Mouse (Mus musculus): ENCODE results near the gene Sat1. TPM values are rescaled to one million over a fixed set of nuclear protein-coding genes. Genes with fewer than 3 reads are reported as not detected.

Sat1 gene
- polyA plus RNA-seq, 1 experiment from 2014 or later: 87.3 TPM

- H3K9ac ChIP-seq (ENCODE audit: low read depth, low read length): no peak overlapping the region
Observed at GRCm38 (mm10) chrX:155172310-155172709, 43.9 kb downstream of the Sat1 start.

GRCm38 (mm10) chrX:155171754-155172153 is 44.5 kb downstream of the Sat1 start:
- DNase-seq (ENCODE audit: low spot score) (no peak), ATAC-seq (ENCODE audit: low FRiP score) (no peak)
- Histone ChIP-seq H3K4me3 (ENCODE audit: low read depth, low read length) (no peak overlapping the region), H3K9me3 (ENCODE audit: control insufficient read depth, low read length) (no peaks in the 10 kb centered on the region), H3K4me1 (replicated peaks; ENCODE audit: control insufficient read depth, insufficient read depth, low read length) (no peaks in the 10 kb centered on the region), H3K9ac (ENCODE audit: low read depth, low read length) (no peak overlapping the region), H3K36me3 (ENCODE audit: control insufficient read depth, insufficient read depth, low read length) (no peaks in the 10 kb centered on the region), H3K4me2 (replicated peaks; ENCODE audit: low read depth, low read length) (no peak overlapping the region), H3K27me3 (ENCODE audit: control insufficient read depth, insufficient read depth, low read length) (no peaks in the 10 kb centered on the region), H3K27ac (ENCODE audit: low read depth, low read length) (no peak overlapping the region)
- 73% methylated on average over 1 of the region's 1 CpGs for WGBS

More at GRCm38 (mm10) chrX:155172310-155172709, 43.9 kb downstream of the Sat1 start:
- H3K9me3 ChIP-seq (ENCODE audit: control insufficient read depth, low read length): no peaks in the 10 kb centered on the region
- H3K4me2 ChIP-seq (replicated peaks; ENCODE audit: low read depth, low read length): no peak overlapping the region
- no peak for ATAC-seq (ENCODE audit: low FRiP score)
- H3K27ac ChIP-seq (ENCODE audit: low read depth, low read length): no peak overlapping the region
- no peaks in the 10 kb centered on the region for H3K4me1 ChIP-seq (replicated peaks; ENCODE audit: control insufficient read depth, insufficient read depth, low read length)
- H3K36me3 ChIP-seq (ENCODE audit: control insufficient read depth, insufficient read depth, low read length): no peaks in the 10 kb centered on the region
- H3K27me3 ChIP-seq (ENCODE audit: control insufficient read depth, insufficient read depth, low read length): no peaks in the 10 kb centered on the region
- no peak overlapping the region for H3K4me3 ChIP-seq (ENCODE audit: low read depth, low read length)
- no peak for DNase-seq (ENCODE audit: low spot score)

GRCm38 (mm10) chrX:155169886-155170285 is 46.4 kb downstream of the Sat1 start:
- H3K9ac ChIP-seq (ENCODE audit: low read depth, low read length): no peak overlapping the region
- WGBS: 93% methylated on average over 8 of the region's 8 CpGs
- no peak overlapping the region for H3K4me3 ChIP-seq (ENCODE audit: low read depth, low read length)
- ATAC-seq (ENCODE audit: low FRiP score) (no peak), DNase-seq (ENCODE audit: low spot score) (no peak)
- no peaks in the 10 kb centered on the region for H3K27me3 ChIP-seq (ENCODE audit: control insufficient read depth, insufficient read depth, low read length)
- no peaks in the 10 kb centered on the region for H3K4me1 ChIP-seq (replicated peaks; ENCODE audit: control insufficient read depth, insufficient read depth, low read length)
- no peaks in the 10 kb centered on the region for H3K36me3 ChIP-seq (ENCODE audit: control insufficient read depth, insufficient read depth, low read length)
- no peak overlapping the region for H3K4me2 ChIP-seq (replicated peaks; ENCODE audit: low read depth, low read length)
- no peak overlapping the region for H3K27ac ChIP-seq (ENCODE audit: low read depth, low read length)
- no peaks in the 10 kb centered on the region for H3K9me3 ChIP-seq (ENCODE audit: control insufficient read depth, low read length)

GRCm38 (mm10) chrX:155167667-155168066 is 48.6 kb downstream of the Sat1 start:
- DNase-seq (ENCODE audit: low spot score) (no peak), ATAC-seq (ENCODE audit: low FRiP score) (no peak)
- Histone ChIP-seq H3K4me1 (replicated peaks; ENCODE audit: control insufficient read depth, insufficient read depth, low read length) (no peaks in the 10 kb centered on the region), H3K27me3 (ENCODE audit: control insufficient read depth, insufficient read depth, low read length) (no peaks in the 10 kb centered on the region), H3K36me3 (ENCODE audit: control insufficient read depth, insufficient read depth, low read length) (no peaks in the 10 kb centered on the region), H3K27ac (ENCODE audit: low read depth, low read length) (no peak overlapping the region), H3K9me3 (ENCODE audit: control insufficient read depth, low read length) (no peaks in the 10 kb centered on the region), H3K4me3 (ENCODE audit: low read depth, low read length) (no peak overlapping the region), H3K4me2 (replicated peaks; ENCODE audit: low read depth, low read length) (no peak overlapping the region), H3K9ac (ENCODE audit: low read depth, low read length) (no peak overlapping the region)
- WGBS: 98% methylated on average over 3 of the region's 3 CpGs

GRCm38 (mm10) chrX:155166313-155166712 is 49.9 kb downstream of the Sat1 start:
- no peak for ATAC-seq (ENCODE audit: low FRiP score)
- no peak overlapping the region for H3K4me3 ChIP-seq (ENCODE audit: low read depth, low read length)

GRCm38 (mm10) chrX:155163553-155163952 is 52.7 kb downstream of the Sat1 start:
- no peaks in the 10 kb centered on the region for H3K27me3 ChIP-seq (ENCODE audit: control insufficient read depth, insufficient read depth, low read length)
- no peaks in the 10 kb centered on the region for H3K36me3 ChIP-seq (ENCODE audit: control insufficient read depth, insufficient read depth, low read length)
- H3K4me1 ChIP-seq (replicated peaks; ENCODE audit: control insufficient read depth, insufficient read depth, low read length): no peaks in the 10 kb centered on the region
- no peak overlapping the region for H3K4me3 ChIP-seq (ENCODE audit: low read depth, low read length)
- WGBS: 80% methylated on average over 1 of the region's 1 CpGs
- no peak for DNase-seq (ENCODE audit: low spot score)
- H3K9ac ChIP-seq (ENCODE audit: low read depth, low read length): no peak overlapping the region
- H3K27ac ChIP-seq (ENCODE audit: low read depth, low read length): no peak overlapping the region
- ATAC-seq (ENCODE audit: low FRiP score): no peak
- no peaks in the 10 kb centered on the region for H3K9me3 ChIP-seq (ENCODE audit: control insufficient read depth, low read length)
- no peak overlapping the region for H3K4me2 ChIP-seq (replicated peaks; ENCODE audit: low read depth, low read length)

More at GRCm38 (mm10) chrX:155166313-155166712, 49.9 kb downstream of the Sat1 start:
- no peak for DNase-seq (ENCODE audit: low spot score)
- H3K9ac ChIP-seq (ENCODE audit: low read depth, low read length): no peak overlapping the region
- no peaks in the 10 kb centered on the region for H3K36me3 ChIP-seq (ENCODE audit: control insufficient read depth, insufficient read depth, low read length)
- no peaks in the 10 kb centered on the region for H3K27me3 ChIP-seq (ENCODE audit: control insufficient read depth, insufficient read depth, low read length)
- H3K9me3 ChIP-seq (ENCODE audit: control insufficient read depth, low read length): no peaks in the 10 kb centered on the region
- 70% methylated on average over 2 of the region's 2 CpGs for WGBS
- H3K4me2 ChIP-seq (replicated peaks; ENCODE audit: low read depth, low read length): no peak overlapping the region
- no peaks in the 10 kb centered on the region for H3K4me1 ChIP-seq (replicated peaks; ENCODE audit: control insufficient read depth, insufficient read depth, low read length)
- no peak overlapping the region for H3K27ac ChIP-seq (ENCODE audit: low read depth, low read length)

Other genes starting within 250 kb of the Sat1 start
- gene Magea8, start 220.6 kb downstream of the Sat1 start, polyA plus RNA-seq (2014; fragmentation: Nextera tagmentation; extraction: Ambion mirVana): not detected in 2 replicates
- not detected in 2 replicates for gene Magea5, start 153.3 kb downstream of the Sat1 start, polyA plus RNA-seq (2014; fragmentation: Nextera tagmentation; extraction: Ambion mirVana)
- gene Magea1, start 126.7 kb downstream of the Sat1 start, polyA plus RNA-seq (2014; fragmentation: Nextera tagmentation; extraction: Ambion mirVana): not detected in 2 replicates
- gene Magea2, start 122.8 kb downstream of the Sat1 start, polyA plus RNA-seq (2014; fragmentation: Nextera tagmentation; extraction: Ambion mirVana): not detected in 2 replicates
- not detected in 2 replicates for gene Cldn34b2, start 88.0 kb downstream of the Sat1 start, polyA plus RNA-seq (2014; fragmentation: Nextera tagmentation; extraction: Ambion mirVana)
- 28.1 and 29.7 TPM in 2 replicates for gene Acot9, start 46.0 kb upstream of the Sat1 start, polyA plus RNA-seq (2014; fragmentation: Nextera tagmentation; extraction: Ambion mirVana)
- 234 and 249 TPM in 2 replicates for gene Prdx4, start 124.3 kb upstream of the Sat1 start, polyA plus RNA-seq (2014; fragmentation: Nextera tagmentation; extraction: Ambion mirVana)

All from hindbrain, embryonic 11.5 days (tissue).